Mouse (Mus musculus): ENCODE results near the gene Spaca3. TPM values are rescaled to one million over a fixed set of nuclear protein-coding genes. Genes with fewer than 3 reads are reported as not detected.

Spaca3 gene
- total RNA-seq, 2 experiments from 2014 or later: not detected

GRCm38 (mm10) chr11:80854908-80855307 is 3.3 kb upstream of the Spaca3 start:
- DNase-seq: no peak
- intact Hi-C loops (cut with DNase I; ENCODE audit: low total_unique reads): loop anchor here (5.0 kb wide), 1 partner anchor 158 kb away; no protein-coding TSS in a partner anchor

- no peak for DNase-seq
- intact Hi-C loops (cut with DNase I; ENCODE audit: low total_unique reads): no loop called here
Measured at GRCm38 (mm10) chr11:80856827-80857226, 1.3 kb upstream of the Spaca3 start.

- intact Hi-C loops (cut with DNase I; ENCODE audit: low total_unique reads): no loop called here
Measured at GRCm38 (mm10) chr11:80862941-80863340, 4.8 kb downstream of the Spaca3 start.

GRCm38 (mm10) chr11:80868039-80868438 is 9.9 kb downstream of the Spaca3 start:
- no peak for DNase-seq
- intact Hi-C loops (cut with DNase I; ENCODE audit: low total_unique reads): no loop called here

More at GRCm38 (mm10) chr11:80862941-80863340, 4.8 kb downstream of the Spaca3 start:
- no peak for DNase-seq

DNA sequence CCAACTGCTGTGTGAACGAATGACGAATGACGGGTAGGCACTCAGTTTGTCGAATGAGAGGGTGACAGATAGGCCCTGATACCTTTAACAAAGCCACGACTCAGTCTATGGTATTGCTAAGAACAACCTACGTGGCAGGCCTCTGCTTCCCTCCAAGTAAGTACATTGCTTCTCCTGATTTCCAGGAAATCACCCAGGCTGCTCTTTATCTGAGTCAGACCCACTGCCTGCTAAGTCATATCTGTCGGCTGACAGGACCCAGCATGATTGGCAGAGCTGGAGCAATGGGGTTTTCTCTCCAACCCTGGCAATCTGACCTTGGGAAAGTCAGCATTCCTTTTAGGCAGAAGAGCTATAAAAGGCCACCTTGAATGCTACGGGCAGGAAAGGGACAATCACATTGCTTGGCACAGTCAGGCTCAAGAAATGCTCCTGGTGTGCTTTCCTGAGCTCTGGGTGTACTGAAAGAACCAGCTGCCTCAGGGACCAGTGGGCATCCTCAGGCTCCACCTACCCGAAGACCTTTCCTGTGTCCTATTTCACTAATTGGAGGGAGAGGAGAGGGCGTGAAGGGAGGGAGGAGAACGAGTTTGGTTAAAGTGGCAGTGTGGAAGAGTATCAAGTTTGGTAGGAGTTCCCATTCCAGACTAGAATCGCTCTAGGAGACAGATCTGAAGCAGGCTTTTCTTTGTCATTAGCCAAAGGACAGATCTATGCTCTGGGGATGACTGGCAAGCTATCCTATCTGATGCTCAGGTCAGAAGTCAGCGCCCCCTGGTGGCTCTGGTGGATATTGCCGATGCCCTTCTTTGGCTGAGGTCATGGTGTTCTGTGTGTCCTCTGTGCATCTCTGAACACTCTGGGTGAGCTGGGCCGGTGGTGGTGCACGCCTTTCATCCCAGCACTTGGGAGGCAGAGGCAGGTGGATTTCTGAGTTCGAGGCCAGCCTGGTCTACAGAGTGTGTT is 14.6 kb downstream of the Spaca3 start:
- DNase-seq: peak; percentile 37
- intact Hi-C loops (cut with DNase I; ENCODE audit: low total_unique reads): no loop called here

DNA sequence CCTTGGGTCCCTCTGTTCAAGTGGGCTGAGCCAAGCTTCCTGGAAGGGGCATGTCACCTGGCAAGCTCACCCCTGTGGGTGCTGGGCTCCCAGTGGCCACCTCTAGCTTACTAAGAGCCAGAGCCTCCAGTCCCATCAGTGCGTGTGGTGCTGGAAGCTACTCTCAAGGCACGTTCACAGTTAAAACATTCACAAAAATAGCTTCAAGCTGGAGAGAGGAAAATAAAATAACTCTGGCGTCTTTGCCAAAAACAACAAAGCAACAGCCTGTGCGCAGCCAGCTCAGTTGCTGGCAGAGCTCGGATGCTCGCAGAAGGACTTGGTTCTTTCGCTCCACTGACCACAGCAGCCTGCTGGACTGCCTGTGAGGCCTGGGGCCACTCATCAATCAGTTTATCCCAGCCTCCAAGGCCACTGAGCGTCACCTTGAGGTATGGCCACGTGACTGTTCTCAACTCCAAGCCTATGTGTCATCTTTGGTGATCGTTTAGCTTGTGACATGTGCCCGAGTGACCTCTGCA is 19.0 kb downstream of the Spaca3 start:
- intact Hi-C loops (cut with DNase I; ENCODE audit: low total_unique reads): no loop called here
- peak; percentile 39 for DNase-seq

- no peak for DNase-seq
- intact Hi-C loops (cut with DNase I; ENCODE audit: low total_unique reads): no loop called here
Measured at GRCm38 (mm10) chr11:80878026-80878425, 19.9 kb downstream of the Spaca3 start.

DNA sequence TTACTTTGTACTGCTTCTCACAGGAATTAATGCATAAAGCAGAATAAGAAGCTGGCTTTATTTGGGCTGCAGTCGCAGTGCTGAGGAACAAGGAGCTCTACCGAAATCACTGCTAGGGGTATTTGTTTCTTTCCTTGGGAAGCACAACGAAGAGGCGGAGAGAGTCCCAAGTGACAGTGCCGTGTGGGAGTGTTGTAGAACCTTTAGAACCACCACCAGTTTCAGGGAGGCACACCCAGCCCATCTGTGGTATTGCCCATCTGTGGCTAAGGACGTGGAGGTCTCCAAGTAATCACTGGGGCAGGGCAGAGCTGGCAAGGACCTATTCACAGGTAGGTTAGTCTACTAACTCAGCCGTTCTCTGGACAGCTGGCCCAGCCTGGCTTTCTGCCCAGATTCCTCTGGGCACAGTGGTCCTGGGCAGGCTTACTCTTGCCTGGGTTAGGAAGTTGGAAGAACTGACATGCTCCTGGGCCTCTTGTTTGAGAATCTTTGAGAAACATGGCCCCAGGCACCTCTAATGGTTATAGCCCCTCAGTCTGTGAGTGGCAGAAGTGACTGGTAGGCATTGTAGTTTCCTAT is 24.2 kb downstream of the Spaca3 start:
- no peak for DNase-seq
- intact Hi-C loops (cut with DNase I; ENCODE audit: low total_unique reads): no loop called here

GRCm38 (mm10) chr11:80884521-80885231 is 26.5 kb downstream of the Spaca3 start:
- intact Hi-C loops (cut with DNase I; ENCODE audit: low total_unique reads): no loop called here
- no peak for DNase-seq

- DNase-seq: no peak
- intact Hi-C loops (cut with DNase I; ENCODE audit: low total_unique reads): no loop called here
Measured at GRCm38 (mm10) chr11:80886365-80886764, 28.2 kb downstream of the Spaca3 start.

DNA sequence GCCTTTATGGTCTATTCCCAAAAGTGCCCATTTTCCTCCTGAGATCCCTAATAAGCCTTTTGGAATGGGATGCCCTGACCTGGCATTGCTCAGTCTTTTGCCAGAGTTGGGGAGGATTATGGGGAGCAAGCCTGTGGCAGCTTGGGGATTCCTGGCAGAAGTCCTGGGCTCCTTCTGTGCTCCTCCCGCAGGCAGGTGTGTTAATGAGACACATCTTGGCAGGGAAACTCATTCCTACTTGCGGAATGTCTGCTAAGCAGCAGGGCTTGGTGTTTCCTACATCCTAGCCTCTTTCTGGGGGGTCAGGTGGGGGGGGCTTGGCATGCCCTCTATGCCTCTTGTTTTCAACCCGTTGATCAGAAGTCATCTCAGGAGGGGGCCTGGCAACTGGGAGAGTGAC is 28.9 kb downstream of the Spaca3 start:
- DNase-seq: no peak
- intact Hi-C loops (cut with DNase I; ENCODE audit: low total_unique reads): no loop called here

GRCm38 (mm10) chr11:80889336-80890063 is 31.3 kb downstream of the Spaca3 start:
- DNase-seq: no peak
- intact Hi-C loops (cut with DNase I; ENCODE audit: low total_unique reads): no loop called here

GRCm38 (mm10) chr11:80895853-80896252 is 37.7 kb downstream of the Spaca3 start:
- no peak for DNase-seq
- intact Hi-C loops (cut with DNase I; ENCODE audit: low total_unique reads): no loop called here

DNA sequence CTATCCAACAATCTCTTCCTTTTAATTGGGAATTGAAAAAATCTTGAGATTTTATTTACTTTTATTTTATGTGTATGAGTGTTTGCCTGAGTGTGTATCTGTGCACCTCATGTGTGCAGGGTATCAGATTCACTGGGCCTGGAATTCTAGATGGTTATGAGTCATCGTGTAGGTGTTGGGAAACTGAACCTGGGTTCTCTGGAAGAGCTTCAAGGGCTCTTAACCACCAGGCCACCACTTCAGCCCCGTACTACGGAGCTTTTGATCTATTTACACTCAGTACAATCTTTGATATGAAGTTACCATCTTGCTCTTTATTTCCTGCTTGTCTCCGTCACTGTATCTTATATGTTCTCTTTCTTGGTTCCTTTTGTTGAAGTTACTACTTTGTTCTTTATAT is 42.4 kb downstream of the Spaca3 start:
- DNase-seq: no peak
- intact Hi-C loops (cut with DNase I; ENCODE audit: low total_unique reads): no loop called here

- DNase-seq: no peak
- intact Hi-C loops (cut with DNase I; ENCODE audit: low total_unique reads): no loop called here
Measured at GRCm38 (mm10) chr11:80902664-80903063, 44.5 kb downstream of the Spaca3 start.

DNA sequence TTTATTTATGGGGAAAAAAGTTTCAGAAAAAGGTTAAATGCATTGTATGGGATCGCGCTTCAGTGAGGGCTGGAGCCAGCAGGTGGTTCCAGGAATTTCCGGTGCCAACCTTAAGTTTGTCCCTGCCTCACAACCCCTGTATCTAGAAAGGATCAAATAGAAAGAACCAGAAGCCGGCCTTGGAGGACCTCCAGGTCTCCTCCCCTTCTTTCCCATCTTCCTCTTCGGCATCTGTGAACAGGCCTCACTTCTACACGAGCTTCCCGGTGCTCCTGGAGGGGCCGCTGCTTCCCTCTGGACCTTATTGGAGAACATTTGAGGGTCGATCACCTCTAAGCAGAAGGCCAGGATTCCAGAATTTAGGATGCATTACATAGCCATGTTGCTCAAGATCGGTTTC is 45.3 kb downstream of the Spaca3 start:
- intact Hi-C loops (cut with DNase I; ENCODE audit: low total_unique reads): no loop called here
- no peak for DNase-seq

- no peak for DNase-seq
- intact Hi-C loops (cut with DNase I; ENCODE audit: low total_unique reads): no loop called here
Measured at GRCm38 (mm10) chr11:80904559-80904958, 46.4 kb downstream of the Spaca3 start.

- DNase-seq: peak; percentile 49
- intact Hi-C loops (cut with DNase I; ENCODE audit: low total_unique reads): no loop called here
Measured at GRCm38 (mm10) chr11:80906456-80906855, 48.3 kb downstream of the Spaca3 start.

- intact Hi-C loops (cut with DNase I; ENCODE audit: low total_unique reads): no loop called here
- DNase-seq: no peak
Measured at GRCm38 (mm10) chr11:80907820-80908219, 49.7 kb downstream of the Spaca3 start.

All from gastrocnemius, postnatal 14 days (tissue).